Mouse (Mus musculus): ENCODE data around the gene Olfr723.
"Not testable (repeated sequence)": the region's sequence is repeated elsewhere in the genome, so short reads cannot be mapped to it uniquely, and the experiment has no call there.

Olfr723 gene

DNA sequence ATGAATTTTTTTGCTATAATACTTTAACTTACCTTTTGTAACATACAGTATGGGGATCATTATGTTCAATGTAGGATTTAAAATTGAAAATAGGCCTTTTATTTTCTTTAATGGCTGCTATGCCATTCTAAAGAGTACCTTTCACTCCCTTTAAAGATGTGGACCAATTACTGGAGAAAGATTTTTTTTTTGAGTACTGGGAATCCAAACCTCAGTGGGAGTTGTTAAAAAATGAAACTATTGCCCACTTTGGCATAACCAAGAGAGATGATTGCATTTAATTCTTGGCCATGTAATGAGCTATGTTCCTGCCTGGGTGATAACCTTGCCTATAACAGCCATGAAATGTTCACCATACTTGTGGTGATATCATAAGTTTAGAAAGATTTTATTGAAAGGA, at the start of gene Olfr723:
TSS of gene Olfr723 (minus strand) at position 101 of the 400 bp plus-strand sequence.
- not testable (repeated sequence) for DNase-seq (ENCODE audit: low spot score)

GRCm38 (mm10) chr14:49963174-49963573, 31.6 kb upstream of the Olfr723 start, which contains the start of gene Olfr724:
Gene Olfr724 (minus strand): TSS chr14:49963274.
- not testable (repeated sequence) for DNase-seq (ENCODE audit: low spot score)

DNA sequence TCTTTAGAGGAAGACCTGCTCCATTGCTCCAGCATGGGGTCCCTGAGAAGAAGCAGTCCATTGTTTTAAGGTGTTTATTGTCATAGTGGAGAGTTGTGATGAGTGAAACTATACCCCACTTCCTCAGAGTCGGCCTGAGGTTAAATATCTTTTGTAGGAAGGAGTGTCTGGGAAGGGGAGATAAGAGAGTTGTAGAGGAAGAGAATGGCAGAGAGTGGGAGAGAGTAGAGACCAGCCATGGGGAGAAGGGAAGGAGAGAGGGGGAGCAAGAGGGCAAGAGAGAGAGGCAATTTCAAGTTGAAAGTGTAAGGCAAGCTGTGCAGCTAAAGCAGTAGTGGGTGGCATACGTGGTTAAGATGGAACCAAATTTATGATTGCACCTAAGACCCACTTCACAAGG, 24.3 kb upstream of the Olfr723 start:
- DNase-seq (ENCODE audit: low spot score): no peak

DNA sequence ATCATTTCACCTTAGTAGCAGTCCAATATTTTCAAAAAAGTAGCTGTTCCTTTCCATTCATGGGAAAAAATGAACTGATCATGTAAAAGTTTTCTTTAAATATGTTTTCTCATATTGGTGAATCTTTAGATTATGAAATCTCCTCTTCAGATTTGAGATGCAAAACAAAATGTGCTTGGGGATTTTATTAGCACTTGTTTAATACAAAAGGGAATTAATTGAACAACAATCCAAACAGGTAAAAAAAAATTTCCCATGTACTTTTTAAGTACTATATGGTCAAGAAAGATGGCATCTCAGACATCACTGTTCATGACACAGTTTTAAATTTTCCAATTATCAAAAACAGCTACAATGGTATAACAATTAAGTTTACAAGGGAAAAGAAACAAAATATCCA, 29.7 kb downstream of the Olfr723 start, which contains the start of gene Olfr722:
TSS of gene Olfr722 (minus strand) at position 101 of the 400 bp plus-strand sequence.
- DNase-seq (ENCODE audit: low spot score): no peak
